Mouse (Mus musculus) urinary bladder, postnatal 14 days (tissue): ENCODE data around the gene Il25.
"Not testable (repeated sequence)": the region's sequence is repeated elsewhere in the genome, so short reads cannot be mapped to it uniquely, and the experiment has no call there.

Experiments
- DNase-seq: peaks from one replicate; pipeline ENCODE4 v3.0.0; 2021; ENCODE audit warnings: low spot score

The Il25 gene

DNA sequence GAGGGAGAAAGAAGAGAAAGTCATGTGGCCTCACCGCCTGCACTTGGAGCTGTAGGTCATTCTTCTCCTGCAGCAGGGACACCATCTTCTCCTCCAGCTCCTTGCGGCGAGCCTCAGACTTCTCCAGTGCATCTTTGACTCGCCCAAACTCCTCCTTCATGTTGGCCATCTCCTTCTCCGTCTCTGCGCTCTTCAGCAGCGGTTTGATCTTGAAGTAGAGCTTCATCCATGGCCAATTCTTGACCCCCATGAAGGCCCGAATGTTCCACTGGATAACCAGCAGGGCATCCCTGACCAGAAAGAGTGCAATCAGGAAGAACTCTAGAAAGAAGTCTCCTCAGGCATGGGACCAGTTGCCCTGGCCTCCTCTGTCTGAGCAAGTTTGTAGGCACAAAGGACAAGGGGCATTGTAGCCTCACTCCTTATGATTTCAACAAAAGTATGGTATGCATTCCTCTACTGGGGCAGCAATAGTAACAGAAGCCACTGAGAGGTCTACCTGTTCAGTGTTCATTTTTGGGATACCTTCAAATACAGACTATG lies 21.2 kb downstream of the Il25 start:
- DNase-seq = no peak

DNA sequence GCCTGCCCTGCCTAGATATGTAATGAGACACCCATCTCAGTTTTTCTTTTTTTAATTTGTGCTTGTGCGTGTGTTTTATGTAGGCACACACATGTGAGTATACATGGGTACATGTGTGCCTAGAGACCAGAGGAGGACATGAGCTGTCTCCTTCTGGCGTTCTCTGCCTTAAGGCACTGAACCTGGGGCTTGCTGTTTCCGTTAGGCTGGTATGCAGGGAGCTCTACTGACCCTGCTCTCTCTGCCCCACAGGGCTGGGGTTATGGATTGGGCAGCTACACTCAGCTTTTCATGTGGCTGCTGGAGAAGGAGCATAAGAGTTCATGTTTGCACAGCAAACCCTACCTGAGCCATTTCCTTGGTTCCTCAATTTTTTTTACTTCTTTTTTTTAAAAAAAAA lies 22.0 kb downstream of the Il25 start:
- no peak for DNase-seq

DNA sequence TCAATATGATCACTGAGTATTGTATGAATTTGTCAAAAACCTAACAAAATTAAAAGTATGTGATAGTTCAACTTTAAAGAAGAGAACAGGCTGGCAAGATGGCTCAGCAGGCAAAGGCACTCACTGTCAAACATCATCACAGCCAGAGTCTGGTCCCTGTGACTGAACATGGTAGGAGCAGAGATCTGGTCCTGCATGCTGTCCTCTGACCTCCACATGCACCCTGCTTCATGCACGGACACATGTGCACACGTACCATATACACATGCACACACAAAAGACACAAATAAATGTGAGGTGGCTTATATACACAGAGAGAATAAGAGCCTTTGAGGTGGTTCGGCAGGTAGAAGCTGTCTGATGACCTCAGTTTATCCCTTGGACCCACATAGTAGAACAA lies 23.0 kb downstream of the Il25 start:
- no peak for DNase-seq

DNA sequence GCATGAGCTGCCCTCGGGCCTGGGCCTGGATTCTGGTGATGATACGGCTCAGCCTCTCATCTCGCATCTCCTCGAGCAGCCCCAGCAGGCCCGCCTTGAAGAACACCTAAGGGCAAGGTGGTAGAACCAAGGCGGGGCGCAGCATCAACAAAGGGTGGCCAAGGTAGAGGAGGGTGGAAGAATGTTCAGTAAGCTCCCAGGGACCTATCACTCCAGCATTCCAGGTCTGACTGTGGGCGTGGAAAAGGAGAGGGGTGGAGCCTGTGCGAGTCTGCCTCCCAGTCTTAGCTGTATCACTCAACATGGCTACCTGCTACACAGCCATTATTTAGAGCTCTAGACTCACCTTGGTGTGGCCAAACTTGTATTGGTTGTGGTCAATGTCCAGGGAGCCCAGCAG lies 24.0 kb downstream of the Il25 start:
- DNase-seq = no peak

DNA sequence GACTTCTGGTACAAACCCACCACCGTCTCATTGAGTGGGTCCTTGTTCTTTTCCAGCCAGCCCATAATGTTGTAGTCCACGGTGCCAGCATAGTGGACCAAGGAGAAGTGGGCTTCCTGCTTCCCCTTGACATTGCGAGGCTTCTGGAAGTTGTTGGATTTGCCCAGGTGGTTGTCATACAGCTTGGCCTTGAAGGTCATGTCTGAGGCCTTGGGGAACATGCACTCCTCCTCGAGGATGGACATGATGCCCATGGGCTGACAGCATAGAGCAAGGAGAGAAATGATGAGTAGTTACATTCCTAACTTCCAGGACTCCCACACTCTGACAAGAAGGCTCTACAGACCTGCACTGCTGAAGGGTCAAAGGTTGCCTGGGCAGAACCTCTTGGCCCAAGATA lies 26.0 kb downstream of the Il25 start:
- no peak for DNase-seq

DNA sequence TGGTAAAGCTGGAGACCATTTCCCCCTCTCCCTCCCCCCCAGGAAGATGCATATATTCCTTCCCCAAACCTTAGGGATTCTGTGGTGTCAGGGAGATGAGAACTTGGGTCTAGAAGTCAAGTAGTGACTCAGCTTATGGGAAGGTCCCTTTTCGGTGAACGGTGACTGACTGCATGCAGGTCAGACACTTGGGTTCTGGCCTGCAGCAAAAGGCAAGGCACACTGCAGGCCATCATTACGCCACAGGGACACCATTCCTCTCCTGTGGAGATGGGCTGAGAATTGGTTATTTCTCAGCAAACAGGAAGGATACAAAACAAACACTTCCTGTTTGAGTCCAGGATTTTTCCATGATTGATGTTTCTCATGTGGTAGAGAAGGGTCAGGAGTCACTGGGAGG lies 26.7 kb downstream of the Il25 start:
- DNase-seq = no peak

DNA sequence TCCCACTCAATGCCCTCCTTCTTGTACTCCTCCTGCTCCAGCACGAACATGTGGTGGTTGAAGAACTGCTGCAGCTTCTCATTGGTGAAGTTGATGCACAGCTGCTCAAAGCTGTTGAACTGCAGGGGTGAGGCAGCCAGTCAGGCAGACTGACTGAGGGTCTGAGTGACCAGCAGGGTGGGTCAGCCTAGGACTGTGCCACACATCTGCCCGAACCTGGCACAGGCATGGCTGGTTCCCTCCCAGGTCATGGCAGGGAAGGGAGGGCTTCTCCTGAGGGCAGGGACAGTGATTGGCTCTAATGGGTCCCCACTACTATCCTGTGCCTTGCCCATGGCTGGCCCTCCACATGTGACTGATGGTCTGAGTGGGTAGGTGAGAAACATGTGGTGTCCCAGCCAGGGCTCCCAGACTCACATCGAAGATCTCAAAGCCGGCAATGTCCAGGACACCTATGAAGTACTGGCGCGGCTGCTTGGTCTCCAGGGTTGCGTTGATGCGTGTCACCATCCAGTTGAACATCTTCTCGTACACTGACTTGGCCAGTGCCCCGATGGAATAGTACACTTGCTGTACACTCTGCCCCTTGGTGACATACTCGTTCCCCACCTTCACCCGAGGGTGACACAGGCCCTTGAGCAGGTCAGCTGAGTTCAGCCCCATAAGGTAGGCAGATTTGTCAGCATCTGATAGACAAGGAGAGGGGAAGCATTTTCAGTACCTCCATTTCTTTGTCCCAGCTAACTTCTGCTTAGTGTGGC lies 27.5 kb downstream of the Il25 start:
- not testable (repeated sequence) for DNase-seq

DNA sequence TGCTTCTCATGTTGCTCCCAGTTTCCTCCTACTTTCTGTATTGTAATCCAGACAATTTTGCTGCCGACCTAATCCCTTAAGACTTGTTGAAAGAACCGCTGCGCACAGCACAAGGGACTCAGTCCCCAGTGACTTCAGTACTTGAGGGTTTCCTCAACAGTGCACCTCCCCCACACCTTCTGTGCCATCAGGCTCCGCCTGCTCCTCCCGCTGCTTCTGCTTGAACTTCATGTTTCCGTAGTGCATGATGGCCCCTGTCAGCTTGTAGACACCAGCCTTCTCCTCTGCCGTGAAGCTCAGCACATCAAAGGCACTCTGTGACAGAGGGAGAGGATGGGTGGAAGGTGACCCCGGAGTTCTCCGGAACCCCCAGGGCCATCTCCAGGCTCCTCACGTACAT lies 28.3 kb downstream of the Il25 start:
- no peak for DNase-seq

DNA sequence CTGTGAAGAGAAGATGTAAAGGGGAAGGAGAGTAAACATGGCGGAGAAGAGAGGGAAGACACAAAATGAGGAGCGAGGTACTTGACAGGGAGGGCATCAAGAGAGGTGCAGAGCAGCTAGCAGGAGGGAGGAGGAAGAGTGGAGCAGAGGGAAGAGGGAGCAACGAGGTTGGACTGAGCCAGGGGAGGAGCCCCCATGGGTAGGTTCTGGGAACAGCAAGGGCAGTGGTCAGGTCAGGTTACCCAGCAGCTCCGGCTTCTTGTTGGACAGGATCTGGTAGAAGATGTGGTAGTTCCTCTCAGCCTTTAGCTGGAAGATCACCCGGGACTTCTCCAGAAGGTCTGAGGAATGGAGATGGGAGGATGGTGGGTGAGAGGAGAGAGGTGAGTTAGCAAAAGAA lies 29.0 kb downstream of the Il25 start:
- DNase-seq = no peak

DNA sequence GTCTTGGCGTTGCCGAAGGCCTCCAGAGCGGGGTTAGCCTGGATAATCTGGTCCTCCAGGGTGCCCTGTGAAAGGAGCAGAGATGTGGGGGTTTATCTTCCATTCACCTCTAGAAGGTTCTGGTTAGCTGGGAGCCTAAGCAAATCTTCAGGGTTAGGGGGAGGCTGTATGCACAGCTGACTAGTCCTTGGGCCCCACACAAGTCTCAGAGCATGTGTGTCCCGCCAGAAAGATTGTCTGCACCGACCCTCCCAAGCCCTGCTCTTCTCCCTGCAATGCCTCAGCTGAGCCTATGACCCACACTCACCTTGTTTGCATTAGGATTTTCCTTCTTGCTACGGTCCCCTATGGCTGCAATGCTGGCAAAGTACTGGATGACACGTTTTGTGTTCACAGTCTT lies 30.2 kb downstream of the Il25 start:
- no peak for DNase-seq

DNA sequence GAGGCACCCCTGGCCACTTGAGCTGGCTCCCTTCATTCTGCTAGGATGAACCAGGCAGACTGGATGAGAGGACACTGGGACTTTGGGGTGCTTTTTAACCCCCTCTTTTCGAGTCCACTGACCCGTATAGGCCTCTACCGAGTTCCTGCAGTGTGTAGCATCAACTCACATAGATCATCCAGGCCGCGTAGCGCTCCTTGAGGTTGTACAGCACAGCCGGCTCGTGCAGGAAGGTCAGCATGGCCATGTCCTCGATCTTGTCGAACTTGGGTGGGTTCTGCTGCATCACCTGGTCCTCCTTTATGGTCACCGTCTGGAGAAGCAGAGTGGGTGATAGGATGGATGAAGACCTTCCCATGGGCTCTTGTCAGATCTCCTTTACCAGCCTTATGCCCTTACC lies 31.2 kb downstream of the Il25 start:
- DNase-seq = no peak

DNA sequence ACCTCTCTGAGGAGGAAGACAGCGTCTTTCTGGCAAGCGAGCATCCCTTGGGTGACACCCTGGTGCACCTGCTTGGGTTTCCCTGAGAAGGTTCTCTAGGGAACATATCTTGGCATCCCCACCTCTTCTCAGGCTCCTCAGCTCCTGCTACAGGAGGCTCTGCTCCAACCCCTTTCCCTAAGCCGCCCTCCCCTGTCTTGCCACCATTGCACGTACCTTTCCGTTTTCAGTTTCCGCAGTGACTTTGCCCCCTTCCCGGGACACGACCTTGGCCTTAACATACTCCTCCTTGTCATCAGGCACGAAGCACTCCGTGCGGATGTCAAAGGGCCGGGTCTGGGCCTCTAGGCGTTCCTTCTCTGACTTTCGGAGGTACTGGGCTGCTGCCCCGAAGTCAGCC lies 32.5 kb downstream of the Il25 start:
- no peak for DNase-seq

DNA sequence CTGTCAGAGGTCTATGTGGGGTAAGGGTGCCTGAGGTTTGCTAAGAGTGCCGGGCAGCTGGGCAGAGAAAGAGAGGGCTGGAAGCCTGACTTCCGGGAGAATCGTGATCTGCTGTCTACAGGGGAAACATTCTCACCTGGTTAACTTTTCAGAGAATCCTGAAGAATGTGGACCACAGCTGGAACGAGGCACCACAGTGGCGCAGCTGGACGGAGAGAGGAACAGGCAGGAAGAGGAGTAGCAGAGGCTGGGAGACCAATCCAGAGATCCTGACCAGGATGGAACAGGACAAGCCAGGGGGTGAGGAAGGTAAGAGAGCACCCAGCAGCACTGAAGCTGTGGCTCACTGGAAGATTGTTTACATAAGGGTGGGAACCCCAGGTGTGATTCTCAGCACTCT lies 33.1 kb downstream of the Il25 start:
- no peak for DNase-seq

DNA sequence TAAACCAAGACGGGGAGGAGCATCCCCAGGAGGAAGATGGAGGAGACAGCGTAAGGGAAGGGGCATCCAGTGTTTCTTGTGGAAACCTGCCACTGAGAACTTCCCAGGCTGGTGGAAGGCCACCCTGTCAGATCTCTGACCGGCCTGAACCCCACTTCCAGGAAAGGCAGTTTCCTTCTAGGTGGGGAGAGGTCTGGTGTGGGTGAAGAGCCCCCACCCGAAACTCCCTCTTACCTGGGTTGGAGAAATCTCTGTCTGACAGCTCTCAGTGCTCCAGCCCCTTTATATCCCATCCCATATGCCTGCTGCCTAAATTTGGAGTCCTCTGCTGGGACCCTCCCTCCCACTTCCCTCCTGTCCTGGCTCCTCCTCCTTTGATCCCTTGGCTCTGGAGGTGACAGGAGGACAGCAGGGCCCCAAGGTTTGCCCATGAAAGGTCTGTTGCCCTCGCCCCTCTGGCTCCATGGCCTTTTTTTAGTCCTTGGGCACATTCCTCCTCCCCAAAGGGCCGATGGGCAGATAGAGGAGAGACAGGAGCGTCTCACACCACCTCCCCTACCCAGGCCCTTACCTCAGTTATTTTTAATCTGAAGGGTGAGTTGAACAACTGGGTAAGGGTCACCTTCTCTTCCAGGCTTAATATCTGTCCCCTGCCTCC lies 34.0 kb downstream of the Il25 start, which contains the start of gene Myh6:
Gene Myh6, minus strand, starts transcription at position 608 of the 658 bp plus-strand sequence.
- no peak for DNase-seq

DNA sequence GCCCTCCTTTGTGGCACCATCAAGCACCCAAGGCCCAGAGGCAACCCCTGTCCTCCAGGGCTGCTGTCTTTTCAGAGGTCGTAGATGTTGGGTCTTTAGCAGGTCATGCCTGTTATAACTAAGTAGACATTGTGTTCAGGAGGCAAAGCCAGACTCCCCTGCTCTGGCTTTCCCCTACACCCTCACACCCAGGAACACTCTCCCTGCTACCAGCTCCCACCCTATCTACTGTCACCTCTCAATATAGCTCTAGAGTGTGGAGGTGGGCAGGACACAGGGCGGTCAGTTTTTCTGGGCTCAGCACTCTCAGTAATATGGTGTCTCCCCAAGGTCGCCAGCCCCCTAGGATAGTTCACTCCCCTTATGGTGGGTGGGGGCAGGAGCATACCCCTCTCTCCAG lies 35.4 kb downstream of the Il25 start:
- DNase-seq = no peak

DNA sequence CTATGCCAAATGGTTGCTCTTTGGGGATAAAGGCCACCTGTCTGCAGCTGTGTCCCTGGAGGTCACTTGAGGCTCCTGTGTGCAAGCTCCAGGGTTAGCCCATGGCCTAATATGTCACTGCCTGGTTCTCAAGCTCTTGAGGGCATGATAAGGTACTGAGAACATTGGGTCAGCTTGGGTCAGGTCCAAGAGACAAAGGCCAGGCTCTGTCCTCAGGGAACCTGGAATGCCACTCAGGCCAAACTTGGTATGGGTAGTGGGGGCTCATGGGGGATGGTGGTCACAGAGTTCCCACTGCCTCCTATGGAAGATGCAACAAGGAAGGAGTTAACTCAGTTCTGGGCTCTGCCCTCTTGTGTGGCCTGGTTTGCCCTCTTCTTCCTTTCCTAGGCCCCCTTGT lies 35.8 kb downstream of the Il25 start:
- DNase-seq = no peak

DNA sequence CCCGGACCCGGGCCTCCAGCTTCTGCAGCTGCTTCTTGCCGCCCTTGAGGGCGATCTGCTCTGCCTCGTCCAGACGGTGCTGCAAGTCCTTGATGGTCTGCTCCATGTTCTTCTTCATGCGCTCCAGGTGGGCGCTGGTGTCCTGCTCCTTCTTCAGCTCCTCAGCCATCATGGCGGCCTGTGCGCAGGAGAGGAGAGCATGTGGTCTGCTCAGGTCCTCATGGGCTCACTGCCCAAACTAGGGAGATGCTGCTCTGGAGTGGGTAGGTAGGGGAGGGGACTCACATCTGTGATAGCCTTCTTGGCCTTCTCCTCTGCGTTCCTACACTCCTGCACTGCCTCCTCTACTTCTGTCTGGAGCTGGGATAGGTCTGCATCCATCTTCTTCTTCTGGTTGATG lies 40.3 kb downstream of the Il25 start:
- not testable (repeated sequence) for DNase-seq

DNA sequence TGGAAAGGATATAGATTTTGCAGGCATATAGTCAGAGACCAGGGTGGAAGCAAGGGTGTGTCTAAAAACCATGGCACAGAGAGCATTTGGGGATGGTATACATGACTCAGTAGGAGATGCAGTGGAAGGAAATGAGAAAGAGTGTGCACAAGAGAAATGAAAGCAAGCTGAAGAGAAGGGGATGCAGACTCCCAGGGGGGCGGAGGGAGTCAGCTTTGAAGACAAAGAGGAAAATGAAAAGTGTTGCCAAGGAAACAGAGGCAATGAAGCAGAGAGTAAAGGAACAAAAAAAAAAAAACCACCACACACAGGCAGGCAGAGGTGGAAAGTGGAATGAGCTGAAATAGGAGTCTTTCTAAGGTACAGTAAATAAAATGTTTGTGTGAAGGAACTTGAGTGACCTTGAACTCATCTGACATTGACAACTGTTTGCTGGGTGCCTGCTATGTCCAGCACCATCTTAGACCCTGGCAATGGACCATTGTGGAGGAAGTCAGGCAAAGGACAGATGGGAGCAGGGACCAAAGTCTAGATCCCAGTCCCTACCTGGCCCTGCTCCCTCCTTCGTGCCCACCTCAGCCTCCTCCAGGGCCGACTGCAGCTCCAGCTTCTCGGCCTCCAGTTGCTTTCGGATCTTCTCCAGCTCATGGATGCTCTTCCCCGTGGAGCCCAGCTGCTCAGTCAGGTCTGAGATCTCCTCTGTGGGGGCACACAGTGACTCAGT lies 41.7 kb downstream of the Il25 start:
- DNase-seq = no peak

DNA sequence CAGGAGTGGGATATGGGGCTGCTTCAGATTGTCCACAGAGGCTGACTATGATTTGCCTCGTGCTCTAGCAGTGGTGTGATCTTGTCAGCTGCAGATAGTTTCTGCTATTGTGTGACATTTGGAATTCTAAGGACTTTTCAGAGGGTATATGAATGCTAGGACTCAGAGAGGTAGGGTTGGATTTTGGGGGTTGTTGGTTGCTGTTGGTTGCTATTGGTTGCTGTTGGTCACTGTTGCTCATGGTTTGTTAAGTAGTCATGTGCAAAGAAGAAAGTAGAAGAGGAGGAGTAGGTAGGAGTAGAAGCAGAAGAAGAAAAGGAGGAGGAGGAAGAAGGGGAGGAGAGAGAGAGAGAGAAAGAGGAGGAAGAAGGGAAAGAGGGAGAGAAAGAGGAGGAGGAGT lies 44.1 kb downstream of the Il25 start, which contains the start of gene Gm17428:
Gene Gm17428, plus strand, starts transcription at position 301 of the 400 bp plus-strand sequence.
- DNase-seq = no peak

DNA sequence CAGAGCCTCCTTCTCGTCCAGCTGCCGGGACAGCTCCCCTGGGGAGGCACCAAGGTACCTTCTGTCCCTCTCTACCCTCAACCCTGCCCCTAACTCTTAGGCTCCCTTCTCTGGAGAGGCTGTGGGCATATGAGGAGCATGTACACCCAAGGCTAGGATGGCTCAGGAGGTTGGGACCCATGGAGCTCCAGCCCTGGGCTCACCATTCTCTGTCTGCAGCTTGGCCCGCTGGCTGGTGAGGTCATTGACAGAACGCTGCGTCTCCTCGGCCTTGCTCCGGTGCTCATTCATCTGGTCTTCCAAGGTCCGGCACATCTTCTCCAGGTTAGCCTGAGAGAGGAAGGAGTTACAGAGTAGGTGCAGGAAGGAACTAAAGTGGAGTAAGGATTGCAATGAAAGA lies 46.2 kb downstream of the Il25 start:
- no peak for DNase-seq

DNA sequence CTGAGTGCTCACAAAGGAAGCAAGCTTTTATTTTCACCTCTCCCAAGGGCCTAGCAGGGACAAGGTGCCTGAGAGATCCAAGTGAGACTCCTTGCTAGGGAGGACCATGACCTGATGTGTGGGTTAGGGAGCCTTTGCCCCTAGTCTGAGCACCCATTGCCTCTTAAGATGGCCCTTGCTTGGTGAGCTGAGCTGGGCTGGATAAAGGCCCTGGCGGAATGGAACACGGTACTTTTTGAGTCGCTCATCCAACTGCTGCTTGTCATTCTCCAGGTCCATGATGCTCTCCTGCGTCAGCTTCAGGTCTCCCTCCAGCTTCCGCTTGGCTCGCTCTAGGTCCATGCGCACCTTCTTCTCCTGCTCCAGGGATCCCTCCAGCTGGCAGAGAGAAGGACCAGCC lies 49.4 kb downstream of the Il25 start:
- no peak for DNase-seq
